Mouse (Mus musculus) limb, embryonic 15.5 days (tissue): ENCODE measurements around the gene Dhrs7b. TPM values are rescaled to one million over a fixed set of nuclear protein-coding genes. Genes with fewer than 3 reads are reported as not detected.
"Not testable (repeated sequence)": the region's sequence is repeated elsewhere in the genome, so short reads cannot be mapped to it uniquely, and the experiment has no call there.

Source experiments
- ATAC-seq: fragments of 200-750 bp; cut with Nextera tagmentation; 2 replicates; pipeline ENCODE4 v1.8.0; 2017; ENCODE audit warnings: low read depth, moderate TSS enrichment; ENCODE audit not compliant: insufficient number of reproducible peaks, low FRiP score, low TSS enrichment
- H3K27ac ChIP-seq: fragments of 300-500 bp; sonication (generic); 2 replicates; pipeline ENCODE4 v1.5.1; 2015; ENCODE audit warnings: moderate library complexity, mild to moderate bottlenecking, inconsistent platforms
- H3K27me3 ChIP-seq: fragments of 300-500 bp; sonication (generic); 2 replicates; pipeline ENCODE4 v1.6.1; 2015; ENCODE audit warnings: inconsistent platforms
- H3K36me3 ChIP-seq: fragments of 300-500 bp; sonication (generic); 2 replicates; pipeline ENCODE4 v1.6.1; 2015; ENCODE audit warnings: inconsistent platforms
- H3K4me1 ChIP-seq: fragments of 300-500 bp; sonication (generic); 2 replicates; pipeline ENCODE4 v1.6.1; 2015; ENCODE audit warnings: inconsistent platforms
- H3K4me2 ChIP-seq: fragments of 300-500 bp; sonication (generic); 2 replicates; pipeline ENCODE4 v1.6.1; 2015; ENCODE audit warnings: mild to moderate bottlenecking, inconsistent platforms
- H3K4me3 ChIP-seq: fragments of 300-500 bp; sonication (generic); 2 replicates; pipeline ENCODE4 v1.5.1; 2015; ENCODE audit warnings: mild to moderate bottlenecking, inconsistent platforms
- H3K9ac ChIP-seq: fragments of 300-500 bp; sonication (generic); 2 replicates; pipeline ENCODE4 v1.6.1; 2015; ENCODE audit warnings: inconsistent platforms
- H3K9me3 ChIP-seq: fragments of 300-500 bp; sonication (generic); 2 replicates; pipeline ENCODE4 v1.6.1; 2016; ENCODE audit warnings: inconsistent platforms
- WGBS: fragments of 180-500 bp; shearing (Covaris S2); methylation state at CpG from one replicate; pipeline ENCODE4 v1.1.7; 2015; 5-methylcytosine and 5-hydroxymethylcytosine counted together
- polyA plus RNA-seq: library from polyadenylated mRNA; unstranded; fragments of >200 nt; fragmentation: Nextera tagmentation; extraction: Ambion mirVana; gene quantifications from 2 replicates; pipeline ENCODE4 v1.2.1, GENCODE M21; 2015

Dhrs7b gene
- polyA plus RNA-seq, 1 experiment from 2014 or later = 37.8 TPM

- H3K4me3 ChIP-seq = no peak overlapping the region
Observed at GRCm38 (mm10) chr11:60845415-60845814, 15.0 kb downstream of the Dhrs7b start.

GRCm38 (mm10) chr11:60856587-60856986, 26.2 kb downstream of the Dhrs7b start:
- H3K4me1 ChIP-seq = no peaks in the 10 kb centered on the region; the same call in 1 of the 2 replicates
- H3K9me3 ChIP-seq = no peaks in the 10 kb centered on the region
- H3K4me2 ChIP-seq = no peak overlapping the region
- H3K27ac ChIP-seq = no peak overlapping the region; the same call in 1 of the 2 replicates
- no peak overlapping the region for H3K4me3 ChIP-seq
- no peak for ATAC-seq
- no peak overlapping the region for H3K9ac ChIP-seq
- H3K36me3 ChIP-seq = peaks cover 85% of the 10 kb centered on the region
- no peaks in the 10 kb centered on the region for H3K27me3 ChIP-seq
- 47% methylated on average over 3 of the region's 3 CpGs for WGBS

More at GRCm38 (mm10) chr11:60845415-60845814, 15.0 kb downstream of the Dhrs7b start:
- H3K9ac ChIP-seq = no peak overlapping the region
- no peaks in the 10 kb centered on the region for H3K4me1 ChIP-seq
- ATAC-seq = no peak
- no peak overlapping the region for H3K4me2 ChIP-seq
- WGBS = 83% methylated on average over 5 of the region's 5 CpGs
- no peaks in the 10 kb centered on the region for H3K27me3 ChIP-seq
- peaks cover 39% of the 10 kb centered on the region for H3K36me3 ChIP-seq
- H3K27ac ChIP-seq = no peak overlapping the region
- no peaks in the 10 kb centered on the region for H3K9me3 ChIP-seq

- WGBS = 86% methylated on average over 3 of the region's 3 CpGs
- no peak for ATAC-seq
- peaks cover 17% of the 10 kb centered on the region for H3K4me1 ChIP-seq
- no peak overlapping the region for H3K9ac ChIP-seq
- peaks cover 72% of the 10 kb centered on the region for H3K36me3 ChIP-seq
- no peak overlapping the region for H3K4me3 ChIP-seq
- no peaks in the 10 kb centered on the region for H3K27me3 ChIP-seq
- H3K4me2 ChIP-seq = no peak overlapping the region
- H3K27ac ChIP-seq = no peak overlapping the region
- no peaks in the 10 kb centered on the region for H3K9me3 ChIP-seq
Observed at GRCm38 (mm10) chr11:60861993-60862392, 31.6 kb downstream of the Dhrs7b start.

- Histone ChIP-seq H3K9me3 (no peaks in the 10 kb centered on the region), H3K9ac (no peak overlapping the region), H3K27ac (no peak overlapping the region), H3K27me3 (no peaks in the 10 kb centered on the region), H3K4me1 (peaks cover 17% of the 10 kb centered on the region), H3K4me2 (no peak overlapping the region), H3K36me3 (peaks cover 63% of the 10 kb centered on the region), H3K4me3 (no peak overlapping the region)
- no peak for ATAC-seq
- 78% methylated on average over 4 of the region's 4 CpGs for WGBS
Observed at GRCm38 (mm10) chr11:60863196-60863595, 32.8 kb downstream of the Dhrs7b start.

- WGBS = 83% methylated on average over 2 of the region's 2 CpGs
Observed at GRCm38 (mm10) chr11:60864166-60864565, 33.7 kb downstream of the Dhrs7b start.

GRCm38 (mm10) chr11:60864916-60865315, 34.5 kb downstream of the Dhrs7b start:
- no peaks in the 10 kb centered on the region for H3K9me3 ChIP-seq
- no peak overlapping the region for H3K4me3 ChIP-seq
- 86% methylated on average over 14 of the region's 14 CpGs for WGBS
- ATAC-seq = no peak
- H3K27ac ChIP-seq = no peak overlapping the region
- peaks cover 17% of the 10 kb centered on the region for H3K4me1 ChIP-seq
- H3K4me2 ChIP-seq = no peak overlapping the region
- no peak overlapping the region for H3K9ac ChIP-seq
- no peaks in the 10 kb centered on the region for H3K27me3 ChIP-seq
- peaks cover 56% of the 10 kb centered on the region for H3K36me3 ChIP-seq

More at GRCm38 (mm10) chr11:60864166-60864565, 33.7 kb downstream of the Dhrs7b start:
- H3K27ac ChIP-seq = no peak overlapping the region
- H3K4me3 ChIP-seq = no peak overlapping the region
- no peaks in the 10 kb centered on the region for H3K9me3 ChIP-seq
- no peak for ATAC-seq
- H3K9ac ChIP-seq = no peak overlapping the region
- H3K4me2 ChIP-seq = no peak overlapping the region
- peaks cover 17% of the 10 kb centered on the region for H3K4me1 ChIP-seq
- H3K27me3 ChIP-seq = no peaks in the 10 kb centered on the region
- peaks cover 60% of the 10 kb centered on the region for H3K36me3 ChIP-seq

- H3K4me3 ChIP-seq = no peak overlapping the region
- no peak overlapping the region for H3K4me2 ChIP-seq
- H3K9ac ChIP-seq = no peak overlapping the region
- no peak overlapping the region for H3K27ac ChIP-seq
- H3K27me3 ChIP-seq = no peaks in the 10 kb centered on the region
- no peaks in the 10 kb centered on the region for H3K9me3 ChIP-seq
- 60% methylated on average over 2 of the region's 2 CpGs for WGBS
- H3K36me3 ChIP-seq = peaks cover 47% of the 10 kb centered on the region
- H3K4me1 ChIP-seq = peaks cover 17% of the 10 kb centered on the region
- ATAC-seq = no peak
Observed at GRCm38 (mm10) chr11:60866021-60866420, 35.6 kb downstream of the Dhrs7b start.

GRCm38 (mm10) chr11:60867456-60867855, 37.0 kb downstream of the Dhrs7b start:
- Histone ChIP-seq H3K27me3 (no peaks in the 10 kb centered on the region), H3K9me3 (no peaks in the 10 kb centered on the region), H3K36me3 (peaks cover 35% of the 10 kb centered on the region), H3K4me1 (peaks cover 17% of the 10 kb centered on the region), H3K4me3 (no peak overlapping the region), H3K27ac (no peak overlapping the region), H3K9ac (no peak overlapping the region), H3K4me2 (no peak overlapping the region)
- ATAC-seq = no peak
- 85% methylated on average over 3 of the region's 3 CpGs for WGBS

GRCm38 (mm10) chr11:60867904-60868303, 37.5 kb downstream of the Dhrs7b start:
- no peak for ATAC-seq
- Histone ChIP-seq H3K9me3 (no peaks in the 10 kb centered on the region), H3K4me1 (peaks cover 20% of the 10 kb centered on the region), H3K27ac (no peak overlapping the region), H3K9ac (no peak overlapping the region), H3K4me2 (no peak overlapping the region), H3K36me3 (peaks cover 35% of the 10 kb centered on the region), H3K27me3 (no peaks in the 10 kb centered on the region), H3K4me3 (no peak overlapping the region)
- WGBS = 74% methylated on average over 8 of the region's 8 CpGs

- H3K27ac ChIP-seq, H3K4me2 ChIP-seq, H3K9ac ChIP-seq, H3K4me3 ChIP-seq, H3K27me3 ChIP-seq, H3K9me3 ChIP-seq, ATAC-seq: not testable (repeated sequence)
- H3K36me3 ChIP-seq = peaks cover 25% of the 10 kb centered on the region
- WGBS = 92% methylated on average over 6 of the region's 6 CpGs
- peaks cover 22% of the 10 kb centered on the region for H3K4me1 ChIP-seq
Observed at GRCm38 (mm10) chr11:60869471-60869870, 39.0 kb downstream of the Dhrs7b start.

- H3K4me1 ChIP-seq = peaks cover 28% of the 10 kb centered on the region
- peaks cover 22% of the 10 kb centered on the region for H3K36me3 ChIP-seq
- 63% methylated on average over 4 of the region's 4 CpGs for WGBS
- no peaks in the 10 kb centered on the region for H3K27me3 ChIP-seq
- no peak overlapping the region for H3K4me2 ChIP-seq
- H3K9me3 ChIP-seq = no peaks in the 10 kb centered on the region
- H3K4me3 ChIP-seq = no peak overlapping the region
- no peak for ATAC-seq
- H3K27ac ChIP-seq = no peak overlapping the region
- no peak overlapping the region for H3K9ac ChIP-seq
Observed at GRCm38 (mm10) chr11:60871409-60871808, 41.0 kb downstream of the Dhrs7b start.

- no peak for ATAC-seq
- no peaks in the 10 kb centered on the region for H3K9me3 ChIP-seq
- no peak overlapping the region for H3K9ac ChIP-seq
- peaks cover 22% of the 10 kb centered on the region for H3K36me3 ChIP-seq
- H3K27me3 ChIP-seq = no peaks in the 10 kb centered on the region
- WGBS = 85% methylated on average over 6 of the region's 6 CpGs
- no peak overlapping the region for H3K27ac ChIP-seq
- H3K4me3 ChIP-seq = no peak overlapping the region
- H3K4me1 ChIP-seq = peaks cover 35% of the 10 kb centered on the region
- no peak overlapping the region for H3K4me2 ChIP-seq
Observed at GRCm38 (mm10) chr11:60873101-60873500, 42.7 kb downstream of the Dhrs7b start.

- peak overlapping the region; percentile 49 for H3K4me2 ChIP-seq
- H3K9me3 ChIP-seq = no peaks in the 10 kb centered on the region
- WGBS = under 1% methylated on average over 52 of the region's 52 CpGs
- H3K27ac ChIP-seq = peak overlapping the region; percentile 98
- no peaks in the 10 kb centered on the region for H3K27me3 ChIP-seq
- ATAC-seq = peak; percentile 74
- peaks cover 12% of the 10 kb centered on the region for H3K36me3 ChIP-seq
- H3K9ac ChIP-seq = peak overlapping the region; percentile 89
- H3K4me1 ChIP-seq = peaks cover 39% of the 10 kb centered on the region
- peak overlapping the region; percentile 97 for H3K4me3 ChIP-seq
Observed at GRCm38 (mm10) chr11:60878056-60878612, 47.7 kb downstream of the Dhrs7b start.
